Mouse (Mus musculus) liver, embryonic 15.5 days (tissue): ENCODE measurements around the gene Insig2. TPM values are rescaled to one million over a fixed set of nuclear protein-coding genes. Genes with fewer than 3 reads are reported as not detected.
A peak's percentile ranks its signal among the peaks of the same experiment; 100 is the strongest.

Source experiments
- ATAC-seq: fragments of 200-750 bp; cut with Nextera tagmentation; 2 replicates; pipeline ENCODE4 v1.8.0; 2017; ENCODE audit warnings: moderate number of reproducible peaks, mild to moderate bottlenecking, moderate library complexity; ENCODE audit not compliant: insufficient read depth
- H3K27ac ChIP-seq: fragments of 300-500 bp; sonication (generic); replicated peaks from 2 replicates; pipeline ENCODE4 v1.5.1; 2015; ENCODE audit warnings: mild to moderate bottlenecking, inconsistent platforms
- H3K27me3 ChIP-seq: fragments of 300-500 bp; sonication (generic); 2 replicates; pipeline ENCODE4 v1.6.1; 2015; ENCODE audit warnings: mild to moderate bottlenecking, inconsistent platforms
- H3K36me3 ChIP-seq: fragments of 300-500 bp; sonication (generic); replicated peaks from 2 replicates; pipeline ENCODE4 v1.6.1; 2015; ENCODE audit warnings: moderate library complexity, mild to moderate bottlenecking, inconsistent platforms
- H3K4me1 ChIP-seq: fragments of 300-500 bp; sonication (generic); replicated peaks from 2 replicates; pipeline ENCODE4 v1.6.1; 2015; ENCODE audit warnings: inconsistent platforms
- H3K4me2 ChIP-seq: fragments of 300-500 bp; sonication (generic); 2 replicates; pipeline ENCODE4 v1.6.1; 2015; ENCODE audit warnings: moderate library complexity, mild to moderate bottlenecking, inconsistent platforms
- H3K4me3 ChIP-seq: fragments of 300-500 bp; sonication (generic); replicated peaks from 2 replicates; pipeline ENCODE4 v1.5.1; 2015; ENCODE audit warnings: mild to moderate bottlenecking, inconsistent platforms
- H3K9ac ChIP-seq: fragments of 300-500 bp; sonication (generic); 2 replicates; pipeline ENCODE4 v1.6.1; 2015; ENCODE audit warnings: moderate library complexity, mild to moderate bottlenecking, inconsistent platforms
- H3K9me3 ChIP-seq: fragments of 300-500 bp; sonication (generic); replicated peaks from 2 replicates; pipeline ENCODE4 v1.6.1; 2016; ENCODE audit warnings: inconsistent platforms
- WGBS: fragments of 180-500 bp; shearing (Covaris S2); methylation state at CpG from one replicate; pipeline ENCODE4 v1.1.7; 2015; ENCODE audit warnings: mixed read lengths; ENCODE audit not compliant: insufficient replicate concordance; 5-methylcytosine and 5-hydroxymethylcytosine counted together
- polyA plus RNA-seq: library from polyadenylated mRNA; unstranded; fragments of >200 nt; fragmentation: Nextera tagmentation; extraction: Ambion mirVana; gene quantifications from 2 replicates; pipeline ENCODE4 v1.2.1, GENCODE M21; 2015

The Insig2 gene
- polyA plus RNA-seq, 1 experiment from 2014 or later, result 9.7 TPM

- Histone ChIP-seq H3K4me2 (no peak overlapping the region), H3K36me3 (no peaks in the 10 kb centered on the region), H3K9me3 (no peaks in the 10 kb centered on the region), H3K4me3 (no peak overlapping the region), H3K27me3 (no peaks in the 10 kb centered on the region), H3K9ac (no peak overlapping the region), H3K27ac (no peak overlapping the region), H3K4me1 (no peaks in the 10 kb centered on the region)
- no peak for ATAC-seq
- WGBS, result 68% methylated on average over 3 of the region's 3 CpGs
These were observed 18.6 kb upstream of the Insig2 start for GRCm38 (mm10) chr1:121351037-121351436.

- Histone ChIP-seq H3K27me3 (no peaks in the 10 kb centered on the region), H3K4me1 (no peaks in the 10 kb centered on the region), H3K4me2 (no peak overlapping the region), H3K9me3 (no peaks in the 10 kb centered on the region), H3K9ac (no peak overlapping the region), H3K4me3 (no peak overlapping the region), H3K36me3 (no peaks in the 10 kb centered on the region), H3K27ac (no peak overlapping the region)
- 64% methylated on average over 13 of the region's 13 CpGs for WGBS
- ATAC-seq, result no peak
These were observed 18.2 kb upstream of the Insig2 start for GRCm38 (mm10) chr1:121350616-121351015.

DNA sequence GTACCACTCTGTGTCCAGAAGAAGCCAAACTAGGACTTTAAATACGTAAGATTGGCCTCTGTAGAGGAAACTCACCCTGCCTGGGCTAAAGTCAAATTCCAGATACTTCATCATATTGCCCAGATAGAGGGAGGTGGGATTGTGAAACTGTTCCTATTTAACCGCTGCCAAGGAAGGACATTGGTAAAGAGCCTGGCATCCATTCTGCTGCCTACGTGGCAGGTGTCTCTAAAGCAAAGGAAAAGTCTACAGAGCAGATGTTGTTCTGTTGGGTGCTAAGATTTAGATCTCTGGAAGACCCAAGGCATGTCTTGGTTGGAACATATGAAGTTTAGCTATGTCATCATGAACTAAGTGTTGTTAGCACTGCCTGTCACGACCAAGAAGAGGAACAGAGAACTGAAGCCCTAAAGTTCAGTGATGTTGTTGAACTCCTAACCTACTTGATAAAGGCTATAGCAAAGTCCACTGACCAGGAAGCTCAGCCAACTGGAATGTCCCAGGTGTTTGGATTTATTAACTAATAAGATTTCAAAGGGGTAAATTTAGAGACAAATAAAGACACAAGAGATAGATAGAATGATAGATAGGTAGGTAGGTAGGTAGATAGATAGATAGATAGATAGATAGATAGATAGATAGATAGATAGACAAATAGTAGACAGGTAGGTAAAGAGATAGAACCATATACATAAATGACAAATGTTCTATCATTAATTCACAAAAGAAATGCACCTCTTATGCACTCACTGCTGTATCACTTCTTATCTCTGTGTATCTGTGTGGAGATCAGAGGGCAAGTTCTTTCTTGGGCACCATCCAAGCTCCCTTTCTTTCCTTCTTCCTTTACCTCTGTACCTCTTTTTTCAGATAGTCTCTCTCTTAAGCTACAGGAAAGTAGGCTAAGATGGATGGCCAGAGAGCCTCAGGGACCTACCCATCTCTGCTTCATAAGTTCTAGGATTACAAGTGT is 16.8 kb upstream of the Insig2 start:
- Histone ChIP-seq H3K4me1 (no peaks in the 10 kb centered on the region), H3K4me2 (no peak overlapping the region), H3K9ac (no peak overlapping the region), H3K4me3 (no peak overlapping the region), H3K9me3 (no peaks in the 10 kb centered on the region), H3K27ac (no peak overlapping the region), H3K27me3 (no peaks in the 10 kb centered on the region), H3K36me3 (no peaks in the 10 kb centered on the region)
- 51% methylated on average over 4 of the region's 4 CpGs for WGBS
- no peak for ATAC-seq

- Histone ChIP-seq H3K36me3 (no peaks in the 10 kb centered on the region), H3K27me3 (no peaks in the 10 kb centered on the region), H3K4me2 (no peak overlapping the region), H3K9me3 (no peaks in the 10 kb centered on the region), H3K9ac (no peak overlapping the region), H3K4me1 (no peaks in the 10 kb centered on the region), H3K4me3 (no peak overlapping the region), H3K27ac (no peak overlapping the region)
- no peak for ATAC-seq
- 44% methylated on average over 5 of the region's 5 CpGs for WGBS
These were observed 11.6 kb upstream of the Insig2 start for GRCm38 (mm10) chr1:121343966-121344365.

- Histone ChIP-seq H3K4me2 (no peak overlapping the region), H3K4me3 (no peak overlapping the region), H3K4me1 (no peaks in the 10 kb centered on the region), H3K27ac (no peak overlapping the region), H3K36me3 (no peaks in the 10 kb centered on the region), H3K27me3 (no peaks in the 10 kb centered on the region), H3K9me3 (no peaks in the 10 kb centered on the region), H3K9ac (no peak overlapping the region)
- no peak for ATAC-seq
- 49% methylated on average over 4 of the region's 4 CpGs for WGBS
These were observed 3.4 kb upstream of the Insig2 start for GRCm38 (mm10) chr1:121335789-121336188.

DNA sequence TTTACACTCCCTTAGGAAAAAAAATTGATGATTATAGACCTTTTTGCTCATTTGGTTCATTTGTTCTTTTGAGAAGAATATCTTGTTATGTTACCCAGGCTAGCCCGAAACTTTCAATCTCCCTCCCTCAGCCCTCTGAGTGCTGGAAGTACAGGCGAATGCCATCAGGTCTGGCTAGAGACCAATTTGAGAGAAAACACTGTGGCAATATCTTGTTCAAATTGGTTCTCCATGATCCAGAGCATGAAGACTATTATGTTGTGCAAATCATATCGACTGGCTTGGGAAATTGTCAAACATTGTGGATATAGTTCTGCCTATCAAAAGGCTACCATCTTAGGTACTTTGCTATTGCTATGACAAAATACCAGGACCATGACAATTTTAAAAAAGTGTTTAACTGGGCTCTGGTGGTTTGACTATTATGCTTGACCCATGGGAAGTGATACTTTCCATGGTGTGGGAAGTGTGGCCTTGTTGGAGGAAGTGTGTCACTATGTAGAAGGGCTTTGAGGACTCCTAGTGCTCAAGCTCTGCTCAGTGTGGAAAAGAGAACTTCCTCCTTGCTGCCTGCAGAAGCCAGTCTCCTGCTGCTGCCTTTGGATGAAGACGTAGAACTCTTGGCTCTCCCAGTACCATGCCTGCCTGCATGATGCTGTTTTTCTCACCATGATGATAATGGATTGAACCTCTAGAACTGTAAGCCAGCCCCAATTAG is 1.8 kb upstream of the Insig2 start:
- Histone ChIP-seq H3K4me3 (no peak overlapping the region), H3K4me2 (no peak overlapping the region), H3K27ac (no peak overlapping the region), H3K9ac (no peak overlapping the region), H3K9me3 (no peaks in the 10 kb centered on the region), H3K36me3 (no peaks in the 10 kb centered on the region), H3K27me3 (no peaks in the 10 kb centered on the region), H3K4me1 (0 out of 2 replicates have a peak, but pooled peaks cover 2% of the 10 kb centered on the region)
- no peak for ATAC-seq
- WGBS, result 69% methylated on average over 4 of the region's 4 CpGs

GRCm38 (mm10) chr1:121330621-121331020 is 1.8 kb downstream of the Insig2 start:
- Histone ChIP-seq H3K9ac (no peak overlapping the region), H3K4me3 (no peak overlapping the region), H3K27ac (no peak overlapping the region), H3K27me3 (no peaks in the 10 kb centered on the region), H3K36me3 (no peaks in the 10 kb centered on the region), H3K4me2 (no peak overlapping the region), H3K4me1 (peaks cover 21% of the 10 kb centered on the region), H3K9me3 (no peaks in the 10 kb centered on the region)
- ATAC-seq, result no peak
- 86% methylated on average over 2 of the region's 2 CpGs for WGBS

- no peaks in the 10 kb centered on the region for H3K9me3 ChIP-seq
- WGBS, result 71% methylated on average over 2 of the region's 2 CpGs
- no peak overlapping the region for H3K4me3 ChIP-seq
- no peaks in the 10 kb centered on the region for H3K27me3 ChIP-seq
- H3K36me3 ChIP-seq, result no peaks in the 10 kb centered on the region
- peak overlapping the region; percentile 27; the same call in 1 of the 2 replicates for H3K4me2 ChIP-seq
- H3K27ac ChIP-seq, result no peak overlapping the region
- no peak for ATAC-seq
- H3K9ac ChIP-seq, result no peak overlapping the region
- H3K4me1 ChIP-seq, result peaks cover 21% of the 10 kb centered on the region
These were observed 3.0 kb downstream of the Insig2 start for GRCm38 (mm10) chr1:121329391-121329790.

DNA sequence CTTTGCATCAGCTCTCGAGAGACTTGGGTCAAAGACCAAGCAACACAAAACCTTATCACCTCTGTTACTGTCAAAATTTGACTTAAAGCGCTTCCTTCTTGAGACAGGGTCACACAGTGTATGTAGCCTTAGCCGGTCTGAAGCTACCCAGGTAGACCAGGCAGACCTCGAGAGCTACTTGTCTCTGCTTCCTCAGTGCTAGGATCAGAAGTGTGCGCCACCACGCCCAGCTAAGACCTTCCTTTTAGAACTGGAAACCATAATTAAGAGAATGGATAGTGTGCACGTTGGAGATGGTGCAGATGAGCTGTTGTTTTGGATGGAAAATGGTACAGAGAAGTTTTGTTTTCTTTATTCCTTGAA is 4.2 kb downstream of the Insig2 start:
- WGBS, result under 1% methylated on average over 7 of the region's 7 CpGs
- peak overlapping the region; percentile 85 for H3K4me2 ChIP-seq
- no peaks in the 10 kb centered on the region for H3K36me3 ChIP-seq
- ATAC-seq, result peak; percentile 73
- peak overlapping the region; percentile 81 for H3K4me3 ChIP-seq
- no peaks in the 10 kb centered on the region for H3K27me3 ChIP-seq
- no peaks in the 10 kb centered on the region for H3K9me3 ChIP-seq
- peak overlapping the region; percentile 93 for H3K27ac ChIP-seq
- H3K9ac ChIP-seq, result peak overlapping the region; percentile 79
- peaks cover 21% of the 10 kb centered on the region for H3K4me1 ChIP-seq

GRCm38 (mm10) chr1:121327344-121328192 is 4.8 kb downstream of the Insig2 start:
- peak; percentile 97 for ATAC-seq
- H3K4me2 ChIP-seq, result peak overlapping the region; percentile 85

More at GRCm38 (mm10) chr1:121327344-121328192, 4.8 kb downstream of the Insig2 start:
- peaks cover 21% of the 10 kb centered on the region for H3K4me1 ChIP-seq
- WGBS, result under 1% methylated on average over 55 of the region's 55 CpGs
- H3K36me3 ChIP-seq, result no peaks in the 10 kb centered on the region
- peak overlapping the region; percentile 93 for H3K27ac ChIP-seq
- H3K27me3 ChIP-seq, result no peaks in the 10 kb centered on the region
- peak overlapping the region; percentile 81 for H3K4me3 ChIP-seq
- H3K9ac ChIP-seq, result peak overlapping the region; percentile 79
- no peaks in the 10 kb centered on the region for H3K9me3 ChIP-seq
